Mouse (Mus musculus): Measurements from ENCODE around the gene Mecr. TPM values are rescaled to one million over a fixed set of nuclear protein-coding genes. Genes with fewer than 3 reads are reported as not detected.

The Mecr gene
- polyA plus RNA-seq, 1 experiment, result 38.6 TPM

GRCm38 (mm10) chr4:131837872-131838524, 5.3 kb upstream of the Mecr start, which contains the start of gene Ptpru:
Gene Ptpru (minus strand): TSS chr4:131838288.
- H3K27me3 ChIP-seq (ENCODE audit: control insufficient read depth, insufficient read depth, insufficient read length), result peaks cover 43% of the 10 kb centered on the region
- peak within 1 kb of the TSS; percentile 5 for H3K4me3 ChIP-seq
- H3K4me2 ChIP-seq (ENCODE audit: low read depth), result peak within 1 kb of the TSS; percentile 77
- H3K79me2 ChIP-seq (ENCODE audit: control insufficient read depth, insufficient read depth), result no peaks in the 10 kb centered on the region
- H3ac ChIP-seq (ENCODE audit: control insufficient read depth, insufficient read length), result peak within 1 kb of the TSS; percentile 35
- no peaks in the 10 kb centered on the region for H3K36me3 ChIP-seq (ENCODE audit: control insufficient read depth, insufficient read depth)
- TF ChIP-seq POLR2A (IDR thresholded peaks at IDR 0.05; ENCODE audit: insufficient read length, low read depth), result no peak
- TF ChIP-seq POLR2AphosphoS2 (IDR thresholded peaks at IDR 0.05; ENCODE audit: insufficient read length, low read depth), result no peak
- peak in 1 of 3 experiments; percentile 3 for TF ChIP-seq MYOG (IDR thresholded peaks at IDR 0.05; ENCODE audit: control insufficient read depth in 1 of 3, insufficient read depth in 1 of 3, insufficient read length in 2 of 3, low read depth in 2 of 3)

- H3ac ChIP-seq (ENCODE audit: control insufficient read depth, insufficient read length), result no peak overlapping the region
- H3K36me3 ChIP-seq (ENCODE audit: control insufficient read depth, insufficient read depth), result no peaks in the 10 kb centered on the region
- peaks cover 12% of the 10 kb centered on the region for H3K79me2 ChIP-seq (ENCODE audit: control insufficient read depth, insufficient read depth)
- TF ChIP-seq TCF3 (IDR thresholded peaks at IDR 0.05; ENCODE audit: insufficient read length, low read depth) (no peak), MYOD1 (IDR thresholded peaks at IDR 0.05; ENCODE audit: control insufficient read depth in 1 of 3, insufficient read length in 2 of 3, low read depth in 2 of 3) (peak in 1 of 3 experiments; percentile 36)
- H3K27me3 ChIP-seq (ENCODE audit: control insufficient read depth, insufficient read depth, insufficient read length), result no peaks in the 10 kb centered on the region
- H3K4me3 ChIP-seq, result no peak overlapping the region
- H3K4me2 ChIP-seq (ENCODE audit: low read depth), result no peak overlapping the region
These were observed 2.9 kb downstream of the Mecr start for GRCm38 (mm10) chr4:131845991-131846778.

- TF ChIP-seq MYOG (IDR thresholded peaks at IDR 0.05; ENCODE audit: control insufficient read depth in 1 of 3, insufficient read depth in 1 of 3, insufficient read length in 2 of 3, low read depth in 2 of 3) (no peak), TCF12 (IDR thresholded peaks at IDR 0.05; ENCODE audit: insufficient read depth, poor library complexity, severe bottlenecking) (no peak), MYOD1 (IDR thresholded peaks at IDR 0.05; ENCODE audit: control insufficient read depth in 1 of 3, insufficient read length in 2 of 3, low read depth in 2 of 3) (no peak), POLR2AphosphoS2 (IDR thresholded peaks at IDR 0.05; ENCODE audit: insufficient read length, low read depth) (no peak), CEBPB (IDR thresholded peaks at IDR 0.05; ENCODE audit: insufficient read depth, poor library complexity, severe bottlenecking) (no peak), POLR2A (IDR thresholded peaks at IDR 0.05; ENCODE audit: insufficient read length, low read depth) (no peak), MAX (IDR thresholded peaks at IDR 0.05; ENCODE audit: low read depth) (no peak)
- Histone ChIP-seq H3K27me3 (ENCODE audit: control insufficient read depth, insufficient read depth, insufficient read length) (no peaks in the 10 kb centered on the region), H3ac (ENCODE audit: control insufficient read depth, insufficient read length) (no peak overlapping the region), H3K79me2 (ENCODE audit: control insufficient read depth, insufficient read depth) (peaks cover 12% of the 10 kb centered on the region), H3K4me2 (ENCODE audit: low read depth) (no peak overlapping the region), H3K36me3 (ENCODE audit: control insufficient read depth, insufficient read depth) (no peaks in the 10 kb centered on the region), H3K4me3 (no peak overlapping the region)
These were observed 4.8 kb downstream of the Mecr start for GRCm38 (mm10) chr4:131848082-131848481.

- Histone ChIP-seq H3K4me3 (no peak overlapping the region), H3K4me2 (ENCODE audit: low read depth) (no peak overlapping the region), H3ac (ENCODE audit: control insufficient read depth, insufficient read length) (no peak overlapping the region), H3K79me2 (ENCODE audit: control insufficient read depth, insufficient read depth) (no peaks in the 10 kb centered on the region), H3K27me3 (ENCODE audit: control insufficient read depth, insufficient read depth, insufficient read length) (no peaks in the 10 kb centered on the region), H3K36me3 (ENCODE audit: control insufficient read depth, insufficient read depth) (no peaks in the 10 kb centered on the region)
- TF ChIP-seq USF1 (IDR thresholded peaks at IDR 0.05; ENCODE audit: low read depth), result no peak
- TF ChIP-seq E2F4 (IDR thresholded peaks at IDR 0.05; ENCODE audit: insufficient read depth), result no peak
- TF ChIP-seq MYOD1 (IDR thresholded peaks at IDR 0.05; ENCODE audit: control insufficient read depth in 1 of 3, insufficient read length in 2 of 3, low read depth in 2 of 3), result no peak
- TF ChIP-seq MAX (IDR thresholded peaks at IDR 0.05; ENCODE audit: low read depth), result no peak
- no peak for TF ChIP-seq REST (IDR thresholded peaks at IDR 0.05; ENCODE audit: insufficient read depth, insufficient read length)
- TF ChIP-seq TCF12 (IDR thresholded peaks at IDR 0.05; ENCODE audit: insufficient read depth, poor library complexity, severe bottlenecking), result no peak
- no peak for TF ChIP-seq CEBPB (IDR thresholded peaks at IDR 0.05; ENCODE audit: insufficient read depth, poor library complexity, severe bottlenecking)
- no peak for TF ChIP-seq POLR2A (IDR thresholded peaks at IDR 0.05; ENCODE audit: insufficient read length, low read depth)
These were observed 6.8 kb downstream of the Mecr start for GRCm38 (mm10) chr4:131849986-131850638.

- H3K79me2 ChIP-seq (ENCODE audit: control insufficient read depth, insufficient read depth), result no peaks in the 10 kb centered on the region
- no peak overlapping the region for H3ac ChIP-seq (ENCODE audit: control insufficient read depth, insufficient read length)
- no peak overlapping the region for H3K4me3 ChIP-seq
- H3K4me2 ChIP-seq (ENCODE audit: low read depth), result no peak overlapping the region
- no peak for TF ChIP-seq REST (IDR thresholded peaks at IDR 0.05; ENCODE audit: insufficient read depth, insufficient read length)
- TF ChIP-seq USF1 (IDR thresholded peaks at IDR 0.05; ENCODE audit: low read depth), result no peak
- TF ChIP-seq SRF (IDR thresholded peaks at IDR 0.05; ENCODE audit: control insufficient read depth, insufficient read length, low read depth), result no peak
- TF ChIP-seq POLR2AphosphoS2 (IDR thresholded peaks at IDR 0.05; ENCODE audit: insufficient read length, low read depth), result no peak
- TF ChIP-seq TCF12 (IDR thresholded peaks at IDR 0.05; ENCODE audit: insufficient read depth, poor library complexity, severe bottlenecking), result no peak
- no peak for TF ChIP-seq MYOD1 (IDR thresholded peaks at IDR 0.05; ENCODE audit: control insufficient read depth in 1 of 3, insufficient read length in 2 of 3, low read depth in 2 of 3)
- TF ChIP-seq CEBPB (IDR thresholded peaks at IDR 0.05; ENCODE audit: insufficient read depth, poor library complexity, severe bottlenecking), result no peak
- TF ChIP-seq E2F4 (IDR thresholded peaks at IDR 0.05; ENCODE audit: insufficient read depth), result no peak
- peaks cover 2% of the 10 kb centered on the region for H3K36me3 ChIP-seq (ENCODE audit: control insufficient read depth, insufficient read depth)
- no peaks in the 10 kb centered on the region for H3K27me3 ChIP-seq (ENCODE audit: control insufficient read depth, insufficient read depth, insufficient read length)
These were observed 11.7 kb downstream of the Mecr start for GRCm38 (mm10) chr4:131854950-131855349.
